Mouse (Mus musculus): ENCODE measurements around the gene Sprr2a2.
"Not testable (repeated sequence)": the region's sequence is repeated elsewhere in the genome, so short reads cannot be mapped to it uniquely, and the experiment has no call there.

GRCm38 (mm10) chr3:92215569-92215968 lies at the start of gene Sprr2a2, which contains the start of gene Sprr2a1:
- not testable (repeated sequence) for TF ChIP-seq GATA1 (IDR thresholded peaks at IDR 0.05; ENCODE audit: low read depth, low read length); POLR2A (IDR thresholded peaks at IDR 0.05; ENCODE audit: control insufficient read depth in 1 of 2, insufficient read depth in 1 of 2, low read depth in 1 of 2, low read length in 2 of 2, poor library complexity in 1 of 2); JUND (IDR thresholded peaks at IDR 0.05; ENCODE audit: low read depth, low read length); CTCF (IDR thresholded peaks at IDR 0.05 in 2 of 3, conservative IDR thresholded peaks at IDR 0.05 in 1 of 3; ENCODE audit: control insufficient read depth in 1 of 3, insufficient read depth in 1 of 3, low read depth in 2 of 3, low read length in 3 of 3, poor library complexity in 1 of 3, severe bottlenecking in 1 of 3); MAFK (IDR thresholded peaks at IDR 0.05; ENCODE audit: borderline replicate concordance, low read depth, low read length); ELF1 (IDR thresholded peaks at IDR 0.05; ENCODE audit: low read depth, low read length); MYC (IDR thresholded peaks at IDR 0.05; ENCODE audit: low read depth, low read length); CHD1 (IDR thresholded peaks at IDR 0.05; ENCODE audit: low read depth, low read length); USF1 (IDR thresholded peaks at IDR 0.05; ENCODE audit: low read depth, low read length); ZMIZ1 (IDR thresholded peaks at IDR 0.05; ENCODE audit: low read depth, low read length); MAX (IDR thresholded peaks at IDR 0.05; ENCODE audit: low read length)
